Mouse (Mus musculus) midbrain, embryonic 14.5 days (tissue): ENCODE results near the gene Prr23a1. TPM values are rescaled to one million over a fixed set of nuclear protein-coding genes. Genes with fewer than 3 reads are reported as not detected.

Experiments used
- ATAC-seq: fragments of 200-750 bp; cut with Nextera tagmentation; 2 replicates; pipeline ENCODE4 v1.8.0; 2017; ENCODE audit warnings: moderate number of reproducible peaks, moderate library complexity; ENCODE audit not compliant: low FRiP score, low TSS enrichment
- DNase-seq: peaks from one replicate; pipeline ENCODE4 v3.0.0-alpha.2; 2015
- H3K27ac ChIP-seq: fragments of 300-500 bp; sonication (generic); replicated peaks from 2 replicates; pipeline ENCODE4 v1.5.1; 2014; ENCODE audit warnings: mild to moderate bottlenecking, low read depth, low read length, moderate library complexity
- H3K27me3 ChIP-seq: fragments of 300-500 bp; sonication (generic); 2 replicates; pipeline ENCODE4 v1.6.1; 2014; ENCODE audit warnings: low read length, control low read depth, mixed read lengths; ENCODE audit not compliant: control insufficient read depth, insufficient read depth
- H3K36me3 ChIP-seq: fragments of 300-500 bp; sonication (generic); 2 replicates; pipeline ENCODE4 v1.6.1; 2014; ENCODE audit warnings: low read length, control low read depth; ENCODE audit not compliant: control insufficient read depth, insufficient read depth
- H3K4me1 ChIP-seq: fragments of 300-500 bp; sonication (generic); 2 replicates; pipeline ENCODE4 v1.6.1; 2014; ENCODE audit warnings: mild to moderate bottlenecking, antibody characterized with exemption, low read length, control low read depth; ENCODE audit not compliant: control insufficient read depth, insufficient read depth
- H3K4me2 ChIP-seq: fragments of 300-500 bp; sonication (generic); 2 replicates; pipeline ENCODE4 v1.6.1; 2014; ENCODE audit warnings: mild to moderate bottlenecking, low read length, moderate library complexity
- H3K4me3 ChIP-seq: fragments of 300-500 bp; sonication (generic); replicated peaks from 2 replicates; pipeline ENCODE4 v1.5.1; 2014; ENCODE audit warnings: low read depth, low read length
- H3K9ac ChIP-seq: fragments of 300-500 bp; sonication (generic); replicated peaks from 2 replicates; pipeline ENCODE4 v1.6.1; 2014; ENCODE audit warnings: mild to moderate bottlenecking, low read length, moderate library complexity
- H3K9me3 ChIP-seq: fragments of 300-500 bp; sonication (generic); 2 replicates; pipeline ENCODE4 v1.6.1; 2016; ENCODE audit warnings: low read length, control low read depth, mixed read lengths; ENCODE audit not compliant: control insufficient read depth
- WGBS: fragments of 180-500 bp; shearing (Covaris S2); extraction: QIAGEN DNeasy Blood & Tissue Kit; methylation state at CpG from one replicate; pipeline ENCODE4 v1.1.7; 2014; 5-methylcytosine and 5-hydroxymethylcytosine counted together
- polyA plus RNA-seq: library from polyadenylated mRNA; unstranded; fragments of >200 nt; fragmentation: Nextera tagmentation; extraction: Ambion mirVana; gene quantifications from 2 replicates; pipeline ENCODE4 v1.2.1, GENCODE M21; 2014

The Prr23a1 gene
- polyA plus RNA-seq, 1 experiment from 2014 or later, result not detected

GRCm38 (mm10) chr9:98818971-98819370 is 23.3 kb upstream of the Prr23a1 start:
- Histone ChIP-seq H3K4me3 (no peak overlapping the region), H3K36me3 (no peaks in the 10 kb centered on the region), H3K27ac (no peak overlapping the region), H3K4me2 (no peak overlapping the region), H3K9me3 (peaks cover 4% of the 10 kb centered on the region; the same call in 1 of the 2 replicates), H3K27me3 (no peaks in the 10 kb centered on the region), H3K4me1 (no peaks in the 10 kb centered on the region), H3K9ac (no peak overlapping the region)
- 91% methylated on average over 5 of the region's 5 CpGs for WGBS
- ATAC-seq, result no peak
- no peak for DNase-seq

GRCm38 (mm10) chr9:98819481-98819880 is 22.8 kb upstream of the Prr23a1 start:
- Histone ChIP-seq H3K9me3 (peaks cover 6% of the 10 kb centered on the region; the same call in 1 of the 2 replicates), H3K4me2 (no peak overlapping the region), H3K4me1 (no peaks in the 10 kb centered on the region), H3K4me3 (no peak overlapping the region), H3K27me3 (no peaks in the 10 kb centered on the region), H3K27ac (no peak overlapping the region), H3K9ac (no peak overlapping the region), H3K36me3 (no peaks in the 10 kb centered on the region)
- ATAC-seq (no peak), DNase-seq (no peak)
- 86% methylated on average over 2 of the region's 2 CpGs for WGBS

- WGBS, result 91% methylated on average over 4 of the region's 4 CpGs
- Histone ChIP-seq H3K36me3 (no peaks in the 10 kb centered on the region), H3K4me2 (no peak overlapping the region), H3K9me3 (peaks cover 6% of the 10 kb centered on the region; the same call in 1 of the 2 replicates), H3K27ac (no peak overlapping the region), H3K27me3 (no peaks in the 10 kb centered on the region), H3K9ac (no peak overlapping the region), H3K4me3 (no peak overlapping the region), H3K4me1 (no peaks in the 10 kb centered on the region)
- no peak for ATAC-seq
- no peak for DNase-seq
Observed at GRCm38 (mm10) chr9:98820461-98820860, 21.8 kb upstream of the Prr23a1 start.

GRCm38 (mm10) chr9:98821067-98821466 is 21.2 kb upstream of the Prr23a1 start:
- no peak overlapping the region for H3K4me2 ChIP-seq
- DNase-seq, result no peak
- no peak overlapping the region for H3K4me3 ChIP-seq
- H3K9ac ChIP-seq, result no peak overlapping the region
- ATAC-seq, result no peak
- no peak overlapping the region for H3K27ac ChIP-seq
- H3K36me3 ChIP-seq, result no peaks in the 10 kb centered on the region
- no peaks in the 10 kb centered on the region for H3K4me1 ChIP-seq
- no peaks in the 10 kb centered on the region for H3K27me3 ChIP-seq
- H3K9me3 ChIP-seq, result peaks cover 6% of the 10 kb centered on the region; the same call in 1 of the 2 replicates

GRCm38 (mm10) chr9:98823805-98824204 is 18.5 kb upstream of the Prr23a1 start:
- Histone ChIP-seq H3K27ac (no peak overlapping the region), H3K4me3 (no peak overlapping the region), H3K4me2 (no peak overlapping the region), H3K9me3 (peaks cover 6% of the 10 kb centered on the region; the same call in 1 of the 2 replicates), H3K9ac (no peak overlapping the region), H3K36me3 (no peaks in the 10 kb centered on the region), H3K27me3 (no peaks in the 10 kb centered on the region), H3K4me1 (no peaks in the 10 kb centered on the region)
- ATAC-seq (no peak), DNase-seq (no peak)
- 90% methylated on average over 7 of the region's 7 CpGs for WGBS

GRCm38 (mm10) chr9:98829508-98829907 is 12.8 kb upstream of the Prr23a1 start:
- ATAC-seq, result no peak
- Histone ChIP-seq H3K4me2 (no peak overlapping the region), H3K36me3 (no peaks in the 10 kb centered on the region), H3K9ac (no peak overlapping the region), H3K9me3 (no peaks in the 10 kb centered on the region), H3K4me3 (no peak overlapping the region), H3K27me3 (no peaks in the 10 kb centered on the region), H3K4me1 (no peaks in the 10 kb centered on the region), H3K27ac (no peak overlapping the region)
- WGBS, result 70% methylated on average over 5 of the region's 5 CpGs
- DNase-seq, result no peak

- Histone ChIP-seq H3K36me3 (no peaks in the 10 kb centered on the region), H3K9me3 (no peaks in the 10 kb centered on the region), H3K27me3 (no peaks in the 10 kb centered on the region), H3K9ac (no peak overlapping the region), H3K4me1 (no peaks in the 10 kb centered on the region), H3K27ac (no peak overlapping the region), H3K4me3 (no peak overlapping the region), H3K4me2 (no peak overlapping the region)
- WGBS, result 83% methylated on average over 7 of the region's 7 CpGs
- DNase-seq (no peak), ATAC-seq (no peak)
Observed at GRCm38 (mm10) chr9:98837537-98838074, 4.7 kb upstream of the Prr23a1 start.

GRCm38 (mm10) chr9:98856210-98856609 is 13.9 kb downstream of the Prr23a1 start, which contains the start of gene Prr23a2:
Gene Prr23a2, plus strand, starts transcription at chr9:98856494.
- no peak within 1 kb of the TSS for H3K4me2 ChIP-seq
- no peak for ATAC-seq
- WGBS, result 76% methylated on average over 18 of the region's 18 CpGs

GRCm38 (mm10) chr9:98863463-98863862 is 21.2 kb downstream of the Prr23a1 start:
- 66% methylated on average over 3 of the region's 3 CpGs for WGBS
- Histone ChIP-seq H3K4me2 (no peak overlapping the region), H3K36me3 (no peaks in the 10 kb centered on the region), H3K4me1 (no peaks in the 10 kb centered on the region), H3K9me3 (no peaks in the 10 kb centered on the region), H3K4me3 (no peak overlapping the region), H3K9ac (no peak overlapping the region), H3K27ac (no peak overlapping the region), H3K27me3 (no peaks in the 10 kb centered on the region)
- ATAC-seq (no peak), DNase-seq (no peak)

More at GRCm38 (mm10) chr9:98856210-98856609, 13.9 kb downstream of the Prr23a1 start, which contains the start of gene Prr23a2:
- Histone ChIP-seq H3K4me3 (no peak within 1 kb of the TSS), H3K27me3 (no peaks in the 10 kb centered on the region), H3K9me3 (no peaks in the 10 kb centered on the region), H3K4me1 (no peaks in the 10 kb centered on the region), H3K9ac (no peak within 1 kb of the TSS), H3K36me3 (no peaks in the 10 kb centered on the region), H3K27ac (no peak within 1 kb of the TSS)
- no peak for DNase-seq
